Mouse (Mus musculus): ENCODE results near the gene Cyb561d2. TPM values are rescaled to one million over a fixed set of nuclear protein-coding genes. Genes with fewer than 3 reads are reported as not detected.

Cyb561d2 gene
- total and polyA plus RNA-seq, 3 experiments = 23.8 to 37.8 (median 35.7) TPM

- TF ChIP-seq IRF4 (IDR thresholded peaks at IDR 0.05; ENCODE audit: low read depth, low read length) (0 out of 2 replicates have a peak, but pooled peaks have one; percentile 30), MAFK (IDR thresholded peaks at IDR 0.05; ENCODE audit: insufficient replicate concordance, low read length) (no peak), POLR2AphosphoS2 (IDR thresholded peaks at IDR 0.05; ENCODE audit: low read depth, low read length) (no peak), ZMIZ1 (IDR thresholded peaks at IDR 0.05; ENCODE audit: low read depth, low read length) (no peak), MXI1 (IDR thresholded peaks at IDR 0.05; ENCODE audit: low read depth, low read length) (no peak), RCOR1 (conservative IDR thresholded peaks at IDR 0.05; ENCODE audit: low read depth, low read length) (no peak), KAT2A (IDR thresholded peaks at IDR 0.05; ENCODE audit: insufficient replicate concordance, low read length) (no peak), CTCF (conservative IDR thresholded peaks at IDR 0.05 in 1 of 2, IDR thresholded peaks at IDR 0.05 in 1 of 2; ENCODE audit: low read depth in 2 of 2, low read length in 2 of 2) (peak; percentile 95 to 98), USF1 (IDR thresholded peaks at IDR 0.05; ENCODE audit: low read depth, low read length) (no peak), UBTF (IDR thresholded peaks at IDR 0.05; ENCODE audit: low read depth, low read length) (no peak), ELF1 (IDR thresholded peaks at IDR 0.05; ENCODE audit: low read depth, low read length) (0 out of 2 replicates have a peak, but pooled peaks have one; percentile 10)
Measured at GRCm38 (mm10) chr9:107514303-107514955, 27.6 kb downstream of the Cyb561d2 start (continued).

GRCm38 (mm10) chr9:107512326-107512725, 29.7 kb downstream of the Cyb561d2 start:
- TF ChIP-seq MAFK (IDR thresholded peaks at IDR 0.05; ENCODE audit: insufficient replicate concordance, low read length) (no peak), RAD21 (IDR thresholded peaks at IDR 0.05; ENCODE audit: low read depth, low read length) (no peak), ELF1 (IDR thresholded peaks at IDR 0.05; ENCODE audit: low read depth, low read length) (no peak)
- no peak overlapping the region for H3K27ac ChIP-seq (ENCODE audit: insufficient read depth, low read depth)
- H3K4me3 ChIP-seq (replicated peaks in 1 of 3; ENCODE audit: low read depth in 2 of 3, low read length in 2 of 3, poor library complexity in 1 of 3) = no peak overlapping the region
- dilution Hi-C loops (cut with MboI; ENCODE audit: extremely low pct_ligation_motif_present, extremely low pct_unique_long_range_greater_than_20kb, low sequenced_read_pairs) = no loop called here
- H3K9me3 ChIP-seq (replicated peaks; ENCODE audit: low read length) = no peaks in the 10 kb centered on the region
- no peak overlapping the region for H3K4me2 ChIP-seq (ENCODE audit: insufficient read depth, low read depth, poor library complexity, severe bottlenecking)
- no peaks in the 10 kb centered on the region for H3K36me3 ChIP-seq (replicated peaks in 1 of 2; ENCODE audit: control insufficient read depth in 1 of 2, insufficient read depth in 1 of 2, low read length in 1 of 2)
- no peaks in the 10 kb centered on the region for H3K79me2 ChIP-seq (replicated peaks; ENCODE audit: control insufficient read depth, extremely low read depth, insufficient read depth, poor library complexity, severe bottlenecking)
- DNase-seq (ENCODE audit: extremely low read depth) = no peak
- H3K4me1 ChIP-seq (ENCODE audit: control insufficient read depth in 1 of 2, insufficient read depth in 2 of 2) = no peaks in the 10 kb centered on the region
- H3K9ac ChIP-seq (ENCODE audit: insufficient read depth, low read depth) = no peak overlapping the region
- peaks cover 87% of the 10 kb centered on the region for H3K27me3 ChIP-seq (replicated peaks)
- in situ Hi-C loops (cut with MboI; ENCODE audit: low pct_ligation_motif_present, low pct_unique_long_range_greater_than_20kb, low sequenced_read_pairs) = loop anchor here (5.0 kb wide), 1 partner anchor 145 kb away; no protein-coding TSS in a partner anchor

- DNase-seq (ENCODE audit: extremely low read depth) = no peak
- no peaks in the 10 kb centered on the region for H3K9me3 ChIP-seq (replicated peaks; ENCODE audit: low read length)
- no peak overlapping the region for H3K4me2 ChIP-seq (ENCODE audit: insufficient read depth, low read depth, poor library complexity, severe bottlenecking)
- dilution Hi-C loops (cut with MboI; ENCODE audit: extremely low pct_ligation_motif_present, extremely low pct_unique_long_range_greater_than_20kb, low sequenced_read_pairs) = no loop called here
- H3K27me3 ChIP-seq (replicated peaks) = peaks cover 90% of the 10 kb centered on the region
- H3K27ac ChIP-seq (ENCODE audit: insufficient read depth, low read depth) = no peak overlapping the region
- no peaks in the 10 kb centered on the region for H3K79me2 ChIP-seq (replicated peaks; ENCODE audit: control insufficient read depth, extremely low read depth, insufficient read depth, poor library complexity, severe bottlenecking)
- H3K4me1 ChIP-seq (ENCODE audit: control insufficient read depth in 1 of 2, insufficient read depth in 2 of 2) = no peaks in the 10 kb centered on the region
- no peak overlapping the region for H3K4me3 ChIP-seq (replicated peaks in 1 of 3; ENCODE audit: low read depth in 2 of 3, low read length in 2 of 3, poor library complexity in 1 of 3)
- H3K36me3 ChIP-seq (replicated peaks in 1 of 2; ENCODE audit: control insufficient read depth in 1 of 2, insufficient read depth in 1 of 2, low read length in 1 of 2) = no peaks in the 10 kb centered on the region
- H3K9ac ChIP-seq (ENCODE audit: insufficient read depth, low read depth) = no peak overlapping the region
- TF ChIP-seq ELF1 (IDR thresholded peaks at IDR 0.05; ENCODE audit: low read depth, low read length) = no peak
- no peak for TF ChIP-seq CTCF (conservative IDR thresholded peaks at IDR 0.05 in 1 of 2, IDR thresholded peaks at IDR 0.05 in 1 of 2; ENCODE audit: low read depth in 2 of 2, low read length in 2 of 2)
- TF ChIP-seq POLR2AphosphoS2 (IDR thresholded peaks at IDR 0.05; ENCODE audit: low read depth, low read length) = no peak
- no peak for TF ChIP-seq MXI1 (IDR thresholded peaks at IDR 0.05; ENCODE audit: low read depth, low read length)
- no peak for TF ChIP-seq PAX5 (IDR thresholded peaks at IDR 0.05; ENCODE audit: low read length)
- in situ Hi-C loops (cut with MboI; ENCODE audit: low pct_ligation_motif_present, low pct_unique_long_range_greater_than_20kb, low sequenced_read_pairs) = loop anchor here (5.0 kb wide), 1 partner anchor 144 kb away; no protein-coding TSS in a partner anchor
Measured at GRCm38 (mm10) chr9:107511436-107511835, 30.6 kb downstream of the Cyb561d2 start.

Data from CH12.LX (cell line).